In genomic region chr17:80756043-80756442, GRCm38 (mm10) we compare ENCODE assay signal across 13 mouse cellular contexts. TPM values are rescaled to one million over a fixed set of nuclear protein-coding genes. Genes with fewer than 3 reads are reported as not detected.
DNase-seq lines count a peak whose midpoint lies in the region; ATAC-seq and TF ChIP-seq lines count a peak whose summit lies in the region.
"Had no signal": no experiment of that assay in that cellular context is flagged by ENCODE, and none has a peak within 500 bp of the region (broad histone marks: within the 10 kb centered on the region; RNA-seq: fewer than 3 reads in every experiment).

No protein-coding gene starts in this region.

- ATAC-seq in kidney, embryonic 14.5 days (ENCODE audit: low FRiP score, low TSS enrichment), result no peak
- no peak for ATAC-seq in limb, embryonic 14.5 days (ENCODE audit: low FRiP score, low read depth)
- ATAC-seq: forebrain, embryonic 15.5 days; hindbrain, postnatal 0 days had no signal

- peak; percentile 66 for DNase-seq in kidney, adult 11 months
- peak; percentile 56 for DNase-seq in R1 (ENCODE audit: low read depth, low spot score)
- no peak for DNase-seq in limb, embryonic 14.5 days (ENCODE audit: low spot score)
- DNase-seq in left cerebral cortex, postnatal 14 days (ENCODE audit: low spot score in 2 of 2), result no peak
- DNase-seq in neural tube, embryonic 10.5 days (ENCODE audit: extremely low spot score, low spot score), result no peak
- no peak for DNase-seq in thymus, postnatal 25 days
- DNase-seq: embryo, embryonic 11 days; thymus, postnatal 36 days had no signal

- no peaks in the 10 kb centered on the region for H3K9me3 ChIP-seq in kidney, embryonic 14.5 days (ENCODE audit: control insufficient read depth, low read length)
- H3K9me3 ChIP-seq in limb, embryonic 14.5 days (ENCODE audit: control insufficient read depth, low read length), result no peaks in the 10 kb centered on the region
- H3K9me3 ChIP-seq: forebrain, embryonic 15.5 days; midbrain, embryonic 10.5 days had no signal

- H3K27me3 ChIP-seq in kidney, embryonic 14.5 days (ENCODE audit: control insufficient read depth, insufficient read depth, low read length), result no peaks in the 10 kb centered on the region
- no peaks in the 10 kb centered on the region for H3K27me3 ChIP-seq in limb, embryonic 14.5 days (ENCODE audit: control insufficient read depth, insufficient read depth, low read length)
- H3K27me3 ChIP-seq: forebrain, embryonic 15.5 days had no signal

- no peak for TF ChIP-seq POLR2A in embryonic fibroblast, embryonic 13.5 days (IDR thresholded peaks at IDR 0.05; ENCODE audit: low read depth, low read length)
- no peak for TF ChIP-seq POLR2A in limb, embryonic 14.5 days (IDR thresholded peaks at IDR 0.05; ENCODE audit: borderline replicate concordance, extremely low read depth, insufficient read depth, insufficient read length)

- TF ChIP-seq CTCF in embryonic fibroblast, embryonic 13.5 days (IDR thresholded peaks at IDR 0.05; ENCODE audit: borderline replicate concordance, insufficient read depth, low read length), result no peak

- no peak overlapping the region for H3K4me3 ChIP-seq in kidney, embryonic 14.5 days (ENCODE audit: low read length)
- no peak overlapping the region for H3K4me3 ChIP-seq in embryonic fibroblast, embryonic 13.5 days (ENCODE audit: insufficient read depth, low read length)
- H3K4me3 ChIP-seq in limb, embryonic 14.5 days (replicated peaks; ENCODE audit: low read length), result no peak overlapping the region
- H3K4me3 ChIP-seq: forebrain, embryonic 15.5 days; midbrain, embryonic 10.5 days had no signal

- 0 out of 2 replicates have a peak, but pooled peaks cover 2% of the 10 kb centered on the region for H3K4me1 ChIP-seq in kidney, embryonic 14.5 days (ENCODE audit: control insufficient read depth, insufficient read depth, low read length)
- peaks cover 22% of the 10 kb centered on the region for H3K4me1 ChIP-seq in embryonic fibroblast, embryonic 13.5 days (ENCODE audit: control insufficient read depth, insufficient read depth, low read length)
- peaks cover 23% of the 10 kb centered on the region for H3K4me1 ChIP-seq in limb, embryonic 14.5 days (ENCODE audit: control insufficient read depth, insufficient read depth, low read length)
- H3K4me1 ChIP-seq: forebrain, embryonic 15.5 days had no signal

- intact Hi-C loops in left cerebral cortex, postnatal 14 days (cut with DNase I), result no loop called here

- H3K9ac ChIP-seq in kidney, embryonic 14.5 days (ENCODE audit: low read depth, low read length), result no peak overlapping the region
- H3K9ac ChIP-seq in limb, embryonic 14.5 days (ENCODE audit: low read depth, low read length, severe bottlenecking), result no peak overlapping the region
- H3K9ac ChIP-seq: forebrain, embryonic 15.5 days had no signal

- no peak overlapping the region for H3K4me2 ChIP-seq in kidney, embryonic 14.5 days (replicated peaks; ENCODE audit: low read depth, low read length)
- H3K4me2 ChIP-seq in limb, embryonic 14.5 days (replicated peaks; ENCODE audit: low read depth, low read length, severe bottlenecking), result no peak overlapping the region
- H3K4me2 ChIP-seq: forebrain, embryonic 15.5 days had no signal

- H3K36me3 ChIP-seq in kidney, embryonic 14.5 days (ENCODE audit: control insufficient read depth, insufficient read depth, low read length), result no peaks in the 10 kb centered on the region
- H3K36me3 ChIP-seq in limb, embryonic 14.5 days (ENCODE audit: control insufficient read depth, insufficient read depth, low read length), result no peaks in the 10 kb centered on the region
- H3K36me3 ChIP-seq: forebrain, embryonic 15.5 days; midbrain, embryonic 10.5 days had no signal

- WGBS in kidney, embryonic 14.5 days, result 56% methylated on average over 5 of the region's 5 CpGs
- WGBS in limb, embryonic 14.5 days, result 53% methylated on average over 5 of the region's 5 CpGs

- H3K27ac ChIP-seq in kidney, embryonic 14.5 days (ENCODE audit: low read depth, low read length), result no peak overlapping the region
- H3K27ac ChIP-seq in embryonic fibroblast, embryonic 13.5 days (ENCODE audit: insufficient read depth, low read length), result peak overlapping the region; percentile 97
- H3K27ac ChIP-seq in limb, embryonic 14.5 days (replicated peaks; ENCODE audit: low read depth, low read length), result peak overlapping the region; percentile 21; the same call in 1 of the 2 replicates
- H3K27ac ChIP-seq: forebrain, embryonic 15.5 days; hindbrain, postnatal 0 days; midbrain, embryonic 10.5 days had no signal

RNA-seq across cellular contexts. Expression of gene Map4k3, which starts 27.8 kb away (rescaled TPM):
- polyA plus RNA-seq in kidney, embryonic 14.5 days (2014; fragmentation: Nextera tagmentation; extraction: Ambion mirVana), result 21.4 and 36.5 TPM in 2 replicates
- 99.4 and 100 TPM in 2 replicates for polyA plus RNA-seq in embryonic fibroblast, embryonic 13.5 days (2011; ENCODE audit: insufficient read length, low read depth, missing spikeins)
- polyA plus RNA-seq in limb, embryonic 14.5 days (2012; rRNA removed), result 50.2 and 52.8 TPM in 2 replicates
- polyA plus RNA-seq in limb, embryonic 14.5 days (2014; fragmentation: Nextera tagmentation; extraction: Ambion mirVana), result 42.2 and 42.6 TPM in 2 replicates
- total RNA-seq in left cerebral cortex, postnatal 14 days (2021), result 10 to 100 TPM; 62.2 to 64.8 TPM

Comparison
In these comparisons a context has a peak if more than half of its experiments do, and no peak if none do; other contexts are left out.
1. DNase-seq: peak in kidney, adult 11 months (single experiment) and R1 (single experiment); none in limb, embryonic 14.5 days (single experiment), left cerebral cortex, postnatal 14 days (0 of 2), neural tube, embryonic 10.5 days (single experiment) and thymus, postnatal 25 days (single experiment).